Mouse (Mus musculus): Measurements from ENCODE around the gene Sgms1. TPM values are rescaled to one million over a fixed set of nuclear protein-coding genes. Genes with fewer than 3 reads are reported as not detected.

The Sgms1 gene
- polyA plus RNA-seq, 1 experiment = 40.7 TPM

DNA sequence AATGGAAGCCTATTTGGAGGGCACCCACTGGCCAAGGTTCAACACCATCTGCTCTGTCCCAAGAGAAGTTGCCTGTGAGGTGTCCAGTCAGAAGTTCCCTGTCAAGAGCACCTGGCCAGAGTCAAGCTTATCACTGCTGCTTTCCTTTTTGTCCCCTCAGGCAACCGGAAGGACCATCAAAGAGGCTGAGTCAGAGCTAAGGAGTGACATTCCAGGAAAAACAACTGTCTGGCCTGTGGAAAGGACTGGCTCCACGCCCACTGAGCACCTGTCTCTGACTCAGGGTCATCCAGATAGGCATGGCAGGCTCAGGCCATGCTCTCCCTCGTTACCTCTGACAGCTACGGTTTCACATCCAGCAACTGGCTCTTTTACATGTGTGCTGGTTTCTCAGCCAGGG lies 147.4 kb downstream of the Sgms1 start:
- TF ChIP-seq POLR2A (IDR thresholded peaks at IDR 0.05; ENCODE audit: low read depth, low read length) (no peak), CTCF (conservative IDR thresholded peaks at IDR 0.05; ENCODE audit: insufficient read depth, insufficient read length, low read depth, low read length) (no peak)
- Histone ChIP-seq H3K36me3 (ENCODE audit: control insufficient read depth, insufficient read depth, low read length) (no peaks in the 10 kb centered on the region), H3K27ac (ENCODE audit: insufficient read depth, low read depth, low read length) (no peak overlapping the region), H3K4me3 (ENCODE audit: insufficient read depth, low read depth, low read length) (no peak overlapping the region), H3K4me1 (ENCODE audit: control insufficient read depth, insufficient read depth, low read length) (peaks cover 13% of the 10 kb centered on the region), H3K27me3 (replicated peaks; ENCODE audit: control insufficient read depth, insufficient read depth, low read length) (no peaks in the 10 kb centered on the region)
- 45% methylated on average over 4 of the region's 4 CpGs for WGBS
- DNase-seq = peak; percentile 67

DNA sequence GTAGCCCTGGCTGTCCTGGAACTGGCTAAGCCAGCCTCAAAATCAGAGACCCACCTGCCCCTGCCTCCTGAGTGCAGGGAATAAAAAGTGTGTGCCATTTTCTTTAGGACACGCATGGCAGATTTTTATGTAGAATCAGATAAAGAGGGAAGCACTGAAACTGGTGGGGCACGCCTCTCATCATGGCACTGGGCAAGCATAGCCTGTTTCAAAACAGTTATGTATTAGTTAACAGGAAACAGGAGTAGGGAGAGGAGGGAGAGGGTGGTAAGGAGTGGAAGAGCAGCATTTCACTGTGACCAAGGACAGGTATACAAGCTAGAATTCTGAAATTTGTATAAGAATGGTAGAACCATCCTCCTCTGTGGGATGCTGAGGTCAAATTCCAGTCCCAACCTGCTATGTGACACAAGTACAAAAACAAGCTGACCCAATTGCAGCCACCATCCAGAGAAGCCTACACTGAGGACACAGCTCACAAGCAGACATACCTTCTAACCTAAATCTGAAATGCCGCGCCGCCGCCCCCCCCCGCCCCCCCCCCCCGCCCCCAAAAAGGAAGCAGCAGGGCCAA lies 149.0 kb downstream of the Sgms1 start:
- no peak overlapping the region for H3K27ac ChIP-seq (ENCODE audit: insufficient read depth, low read depth, low read length)
- no peaks in the 10 kb centered on the region for H3K27me3 ChIP-seq (replicated peaks; ENCODE audit: control insufficient read depth, insufficient read depth, low read length)
- no peak overlapping the region for H3K4me3 ChIP-seq (ENCODE audit: insufficient read depth, low read depth, low read length)
- no peaks in the 10 kb centered on the region for H3K36me3 ChIP-seq (ENCODE audit: control insufficient read depth, insufficient read depth, low read length)
- H3K4me1 ChIP-seq (ENCODE audit: control insufficient read depth, insufficient read depth, low read length) = peaks cover 13% of the 10 kb centered on the region
- DNase-seq = no peak
- WGBS = 63% methylated on average over 8 of the region's 8 CpGs
- TF ChIP-seq POLR2A (IDR thresholded peaks at IDR 0.05; ENCODE audit: low read depth, low read length) (no peak), CTCF (conservative IDR thresholded peaks at IDR 0.05; ENCODE audit: insufficient read depth, insufficient read length, low read depth, low read length) (no peak)

DNA sequence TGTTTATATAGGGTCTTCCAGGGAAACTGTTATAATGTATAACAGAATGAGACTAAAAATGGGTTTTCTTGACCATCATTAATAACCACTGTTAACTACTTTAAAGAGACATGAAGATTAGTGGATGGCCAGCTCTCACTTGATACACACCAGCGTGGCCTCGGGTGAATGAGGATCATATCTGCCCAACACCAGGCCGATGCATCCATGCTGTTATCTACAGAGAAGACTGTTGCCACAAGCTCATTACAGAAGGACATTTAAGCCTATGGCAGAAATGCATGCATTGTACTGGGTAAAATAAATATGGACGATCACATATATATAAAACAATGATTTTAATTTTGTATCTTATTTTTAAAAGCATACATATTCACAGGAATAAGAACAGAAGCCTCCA lies 149.6 kb downstream of the Sgms1 start:
- Histone ChIP-seq H3K36me3 (ENCODE audit: control insufficient read depth, insufficient read depth, low read length) (no peaks in the 10 kb centered on the region), H3K4me1 (ENCODE audit: control insufficient read depth, insufficient read depth, low read length) (peaks cover 13% of the 10 kb centered on the region), H3K4me3 (ENCODE audit: insufficient read depth, low read depth, low read length) (no peak overlapping the region), H3K27me3 (replicated peaks; ENCODE audit: control insufficient read depth, insufficient read depth, low read length) (no peaks in the 10 kb centered on the region), H3K27ac (ENCODE audit: insufficient read depth, low read depth, low read length) (no peak overlapping the region)
- WGBS = 96% methylated on average over 4 of the region's 4 CpGs
- no peak for DNase-seq
- no peak for TF ChIP-seq POLR2A (IDR thresholded peaks at IDR 0.05; ENCODE audit: low read depth, low read length)
- no peak for TF ChIP-seq CTCF (conservative IDR thresholded peaks at IDR 0.05; ENCODE audit: insufficient read depth, insufficient read length, low read depth, low read length)

DNA sequence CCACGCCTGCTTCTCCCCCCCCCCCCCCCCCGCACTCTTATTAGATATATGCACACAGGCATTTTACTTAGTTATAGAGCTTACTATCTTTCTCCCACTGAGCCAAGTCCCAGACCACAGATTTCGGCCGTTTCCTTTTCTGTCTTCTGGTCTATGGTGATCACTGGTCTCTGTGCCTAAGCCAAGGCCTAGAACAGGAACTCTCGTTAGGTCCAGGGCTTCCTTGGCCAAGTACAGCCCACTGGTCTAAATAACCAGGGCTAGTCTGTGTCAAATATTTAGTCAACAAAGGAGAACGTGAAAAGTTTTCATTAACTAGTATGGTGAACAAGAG lies 150.1 kb downstream of the Sgms1 start:
- Histone ChIP-seq H3K4me1 (ENCODE audit: control insufficient read depth, insufficient read depth, low read length) (peaks cover 13% of the 10 kb centered on the region), H3K4me3 (ENCODE audit: insufficient read depth, low read depth, low read length) (no peak overlapping the region), H3K27me3 (replicated peaks; ENCODE audit: control insufficient read depth, insufficient read depth, low read length) (no peaks in the 10 kb centered on the region), H3K36me3 (ENCODE audit: control insufficient read depth, insufficient read depth, low read length) (no peaks in the 10 kb centered on the region), H3K27ac (ENCODE audit: insufficient read depth, low read depth, low read length) (no peak overlapping the region)
- WGBS = 71% methylated on average over 6 of the region's 6 CpGs
- DNase-seq = no peak
- TF ChIP-seq CTCF (conservative IDR thresholded peaks at IDR 0.05; ENCODE audit: insufficient read depth, insufficient read length, low read depth, low read length) = no peak
- no peak for TF ChIP-seq POLR2A (IDR thresholded peaks at IDR 0.05; ENCODE audit: low read depth, low read length)

DNA sequence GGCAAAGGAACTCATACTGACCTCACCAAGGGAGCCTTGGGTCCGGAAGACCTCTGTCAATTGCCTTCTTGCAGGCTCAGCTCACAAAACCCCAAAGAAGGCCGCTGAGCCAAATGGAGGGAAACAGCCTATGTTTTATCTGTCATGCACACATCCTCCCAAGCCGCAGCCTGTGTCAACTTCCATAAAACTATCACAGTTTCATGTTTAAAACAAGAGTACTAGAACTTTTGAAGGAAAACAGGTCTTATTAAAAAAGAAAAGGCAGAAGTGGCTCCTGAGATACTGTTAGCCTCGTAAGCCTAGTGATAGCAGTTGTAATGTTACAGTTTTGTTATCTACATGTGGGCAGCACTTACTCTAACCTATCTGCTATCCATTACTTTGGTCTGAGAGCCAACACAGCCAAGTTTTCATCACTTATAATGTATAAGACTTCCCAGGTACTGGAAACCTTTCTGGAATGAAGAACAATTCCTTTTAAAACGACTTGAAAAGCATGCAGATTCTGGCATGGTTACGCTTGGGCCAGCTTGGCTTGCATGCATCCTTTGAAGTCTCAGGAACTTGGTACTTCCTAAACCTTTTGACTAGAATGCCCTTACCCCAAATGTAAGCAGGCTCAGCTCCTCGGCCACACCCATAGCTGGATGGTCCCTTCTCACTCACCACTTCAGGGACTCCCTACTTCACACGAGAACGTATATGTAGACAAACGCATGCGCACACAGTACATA lies 150.6 kb downstream of the Sgms1 start:
- no peak overlapping the region for H3K4me3 ChIP-seq (ENCODE audit: insufficient read depth, low read depth, low read length)
- 77% methylated on average over 11 of the region's 11 CpGs for WGBS
- H3K4me1 ChIP-seq (ENCODE audit: control insufficient read depth, insufficient read depth, low read length) = peaks cover 13% of the 10 kb centered on the region
- TF ChIP-seq CTCF (conservative IDR thresholded peaks at IDR 0.05; ENCODE audit: insufficient read depth, insufficient read length, low read depth, low read length) (no peak), POLR2A (IDR thresholded peaks at IDR 0.05; ENCODE audit: low read depth, low read length) (no peak)
- no peak for DNase-seq
- no peaks in the 10 kb centered on the region for H3K36me3 ChIP-seq (ENCODE audit: control insufficient read depth, insufficient read depth, low read length)
- H3K27me3 ChIP-seq (replicated peaks; ENCODE audit: control insufficient read depth, insufficient read depth, low read length) = no peaks in the 10 kb centered on the region
- no peak overlapping the region for H3K27ac ChIP-seq (ENCODE audit: insufficient read depth, low read depth, low read length)

DNA sequence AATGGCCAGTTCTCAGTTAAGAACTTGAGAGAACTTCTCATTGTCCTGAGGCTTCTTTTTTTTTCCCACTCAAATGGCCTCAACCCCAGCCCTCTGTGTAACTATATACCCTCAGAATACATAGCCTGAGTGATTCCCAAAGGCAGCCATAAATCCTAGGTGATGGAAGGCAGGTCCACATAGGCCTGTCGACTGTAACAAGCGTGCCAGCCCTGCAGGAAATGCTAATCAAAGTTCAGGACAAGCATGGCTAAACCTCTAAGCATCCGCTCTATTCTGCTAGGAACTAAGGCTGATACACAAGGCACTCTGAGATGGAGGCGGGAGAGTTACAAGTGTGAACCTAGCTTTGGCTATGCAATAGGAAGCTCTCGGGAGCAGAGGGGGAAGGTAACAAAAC lies 151.8 kb downstream of the Sgms1 start:
- H3K36me3 ChIP-seq (ENCODE audit: control insufficient read depth, insufficient read depth, low read length) = no peaks in the 10 kb centered on the region
- no peaks in the 10 kb centered on the region for H3K27me3 ChIP-seq (replicated peaks; ENCODE audit: control insufficient read depth, insufficient read depth, low read length)
- no peak for DNase-seq
- peaks cover 13% of the 10 kb centered on the region for H3K4me1 ChIP-seq (ENCODE audit: control insufficient read depth, insufficient read depth, low read length)
- WGBS = 48% methylated on average over 5 of the region's 5 CpGs
- no peak for TF ChIP-seq POLR2A (IDR thresholded peaks at IDR 0.05; ENCODE audit: low read depth, low read length)
- no peak for TF ChIP-seq CTCF (conservative IDR thresholded peaks at IDR 0.05; ENCODE audit: insufficient read depth, insufficient read length, low read depth, low read length)
- H3K4me3 ChIP-seq (ENCODE audit: insufficient read depth, low read depth, low read length) = no peak overlapping the region
- H3K27ac ChIP-seq (ENCODE audit: insufficient read depth, low read depth, low read length) = no peak overlapping the region

DNA sequence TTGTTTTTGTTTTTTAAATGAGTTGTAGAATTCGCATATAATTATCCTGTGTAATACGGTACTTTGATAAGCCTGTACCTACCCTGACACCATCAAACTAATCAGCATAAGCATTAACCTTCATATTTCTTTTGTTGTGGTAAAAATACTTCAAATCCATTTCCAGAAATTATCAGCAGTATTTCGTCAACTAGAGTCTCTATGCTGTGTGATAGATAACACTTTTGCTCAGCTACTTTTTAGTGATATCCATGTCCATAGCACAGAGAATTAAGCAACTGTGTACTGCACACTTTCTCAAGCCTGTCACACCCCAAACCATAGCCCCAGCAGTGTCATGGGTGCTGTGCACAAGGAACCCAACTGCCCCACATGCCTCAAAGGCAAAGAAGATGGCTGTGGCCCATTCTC lies 152.3 kb downstream of the Sgms1 start:
- Histone ChIP-seq H3K4me1 (ENCODE audit: control insufficient read depth, insufficient read depth, low read length) (peaks cover 10% of the 10 kb centered on the region), H3K4me3 (ENCODE audit: insufficient read depth, low read depth, low read length) (no peak overlapping the region), H3K36me3 (ENCODE audit: control insufficient read depth, insufficient read depth, low read length) (no peaks in the 10 kb centered on the region), H3K27me3 (replicated peaks; ENCODE audit: control insufficient read depth, insufficient read depth, low read length) (no peaks in the 10 kb centered on the region), H3K27ac (ENCODE audit: insufficient read depth, low read depth, low read length) (no peak overlapping the region)
- no peak for DNase-seq
- WGBS = 90% methylated on average over 3 of the region's 3 CpGs
- TF ChIP-seq CTCF (conservative IDR thresholded peaks at IDR 0.05; ENCODE audit: insufficient read depth, insufficient read length, low read depth, low read length) (no peak), POLR2A (IDR thresholded peaks at IDR 0.05; ENCODE audit: low read depth, low read length) (no peak)
